Mouse (Mus musculus): ENCODE results near the gene B4galnt3.

GRCm38 (mm10) chr6:120187587-120188176 lies 106.7 kb downstream of the B4galnt3 start:
- TF ChIP-seq CTCF (IDR thresholded peaks at IDR 0.05; ENCODE audit: control insufficient read depth, insufficient read depth, insufficient read length) = no peak
- no peak for TF ChIP-seq USF1 (IDR thresholded peaks at IDR 0.05; ENCODE audit: low read depth)
- no peak for TF ChIP-seq MYOD1 (IDR thresholded peaks at IDR 0.05; ENCODE audit: control insufficient read depth, insufficient read length, low read depth)
- no peak for TF ChIP-seq MAX (IDR thresholded peaks at IDR 0.05)
- no peak for TF ChIP-seq CEBPB (IDR thresholded peaks at IDR 0.05; ENCODE audit: low read depth)
- TF ChIP-seq FOSL1 (IDR thresholded peaks at IDR 0.05; ENCODE audit: insufficient read depth, low read length, poor library complexity, severe bottlenecking) = no peak
- TF ChIP-seq MYOG (IDR thresholded peaks at IDR 0.05; ENCODE audit: control insufficient read depth, extremely low read depth, insufficient read length) = no peak

Data from C2C12 (cell line).